Mouse (Mus musculus): ENCODE measurements at regions not wholly inside any gene's neighbourhood (a gene's known extent, or its start where the extent isn't known, plus 50 kb on each side); places are given as distances from the start of the nearest gene placed in this dataset.
A peak's percentile ranks its signal among the peaks of the same experiment; 100 is the strongest.

- DNase-seq: no peak
- intact Hi-C loops (cut with DNase I): loop anchor here (5.0 kb wide), 1 partner anchor 34 kb away; no protein-coding TSS in a partner anchor
These were observed 51.9 kb upstream of the Cacna1a start for GRCm38 (mm10) chr8:84336376-84336775.

- intact Hi-C loops (cut with DNase I): no loop called here
- DNase-seq: no peak
These were observed 53.9 kb upstream of the Cacna1a start for GRCm38 (mm10) chr8:84334333-84334732.

GRCm38 (mm10) chr8:84331562-84331961 is 56.7 kb upstream of the Cacna1a start:
- DNase-seq: no peak

GRCm38 (mm10) chr8:84329535-84329934 is 58.7 kb upstream of the Cacna1a start:
- intact Hi-C loops (cut with DNase I): no loop called here
- DNase-seq: no peak

More at GRCm38 (mm10) chr8:84331562-84331961, 56.7 kb upstream of the Cacna1a start:
- intact Hi-C loops (cut with DNase I): no loop called here

GRCm38 (mm10) chr8:84322761-84323160 is 52.6 kb upstream of the Ccdc130 start:
- peak in 1 of 2 experiments; percentile 20 for DNase-seq
- intact Hi-C loops (cut with DNase I): no loop called here

- intact Hi-C loops (cut with DNase I): no loop called here
- no peak for DNase-seq
These were observed 51.7 kb upstream of the Ccdc130 start for GRCm38 (mm10) chr8:84321841-84322240.

Data from gastrocnemius, postnatal 36 days (tissue).